Mouse (Mus musculus) gonadal fat pad, adult 2 months (tissue): ENCODE results near the gene Erbb3. TPM values are rescaled to one million over a fixed set of nuclear protein-coding genes. Genes with fewer than 3 reads are reported as not detected.
A peak's percentile ranks its signal among the peaks of the same experiment; 100 is the strongest.

Experiments used
- DNase-seq: peaks from one replicate; pipeline ENCODE4 v3.0.0-alpha.2; 2012; ENCODE audit warnings: low read depth
- polyA plus RNA-seq: library from polyadenylated mRNA; depleted of rRNA; stranded (reverse); fragments of >200 nt; gene quantifications from 2 replicates; pipeline ENCODE4 v1.2.3, GENCODE M21; 2012

Erbb3 gene
- polyA plus RNA-seq, 1 experiment = 30.3 TPM

DNA sequence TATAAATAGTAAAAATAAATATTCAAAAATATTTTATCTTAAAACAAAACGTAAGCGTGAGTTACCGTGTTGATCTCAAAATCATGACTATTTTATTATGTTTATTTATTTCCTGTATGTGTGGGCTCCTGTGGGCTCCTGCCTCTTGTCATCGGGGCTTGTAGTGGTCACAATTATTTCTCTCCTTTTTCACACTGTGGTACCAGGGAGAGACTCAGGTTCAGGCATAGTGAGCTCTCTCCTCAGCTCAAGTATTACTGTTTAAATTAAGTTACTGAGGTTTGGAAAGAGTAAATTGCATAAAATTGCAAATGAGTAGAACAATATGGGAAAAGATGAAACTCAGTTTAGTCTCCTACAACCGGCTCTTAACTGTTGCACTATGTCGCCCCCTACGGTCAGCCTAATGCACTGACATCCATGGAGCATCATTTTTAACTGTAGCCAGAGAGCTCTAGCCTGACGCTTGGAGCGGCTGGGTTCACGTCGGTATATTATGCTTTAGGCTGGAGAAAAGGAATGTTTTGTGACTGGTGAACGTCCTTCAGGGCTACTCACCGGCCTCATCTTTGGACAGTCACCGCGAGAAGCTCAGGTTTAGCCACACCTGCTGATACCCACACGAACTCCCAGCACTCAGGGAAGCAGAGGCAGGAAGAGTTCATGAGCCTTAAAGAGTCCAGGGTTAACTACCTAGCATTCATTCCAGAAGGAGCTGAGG, 23.1 kb upstream of the Erbb3 start:
- no peak for DNase-seq

GRCm38 (mm10) chr10:128606483-128606882, 17.0 kb upstream of the Erbb3 start:
- DNase-seq = no peak

- DNase-seq = no peak
Observed at GRCm38 (mm10) chr10:128602470-128603128, 13.1 kb upstream of the Erbb3 start.

DNA sequence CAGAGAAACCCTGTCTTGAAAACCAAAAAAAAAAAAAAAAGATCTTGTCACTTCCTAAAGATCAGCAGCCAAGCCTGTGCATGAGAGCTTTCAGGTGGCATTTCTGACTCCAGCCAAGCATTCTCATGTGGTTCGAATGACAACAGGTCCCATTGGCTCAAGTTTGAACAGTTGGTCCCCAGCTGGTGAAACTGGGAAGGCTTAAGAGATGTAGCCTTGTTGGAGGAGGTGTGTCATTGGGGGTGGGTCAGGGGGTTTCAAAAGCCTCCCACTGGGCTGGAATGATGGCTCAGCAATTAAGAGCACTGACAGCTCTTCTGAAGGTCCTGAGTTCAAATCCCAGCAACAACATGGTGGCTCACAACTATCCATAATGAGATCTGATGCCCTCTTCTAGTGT, 12.0 kb upstream of the Erbb3 start:
- no peak for DNase-seq

DNA sequence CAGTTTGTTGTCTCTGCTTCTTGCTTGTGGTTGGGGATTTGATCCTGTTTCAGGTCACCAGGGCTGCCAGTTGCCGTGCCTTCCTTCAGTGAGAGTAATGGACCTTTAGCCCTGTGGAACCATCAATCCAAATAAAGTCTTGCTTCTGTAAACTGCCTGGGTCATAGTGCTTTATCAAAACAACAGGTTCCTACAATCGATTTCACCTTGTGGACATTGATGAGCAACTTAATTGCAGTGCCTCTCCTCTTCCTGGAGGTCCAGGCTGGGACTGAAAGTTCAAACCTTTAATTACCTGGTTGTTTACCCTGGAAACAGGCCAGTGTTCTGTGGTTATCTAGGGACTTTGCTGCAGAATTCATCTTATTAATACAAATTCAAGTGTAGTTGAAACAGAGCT, 9.0 kb upstream of the Erbb3 start:
- no peak for DNase-seq

DNA sequence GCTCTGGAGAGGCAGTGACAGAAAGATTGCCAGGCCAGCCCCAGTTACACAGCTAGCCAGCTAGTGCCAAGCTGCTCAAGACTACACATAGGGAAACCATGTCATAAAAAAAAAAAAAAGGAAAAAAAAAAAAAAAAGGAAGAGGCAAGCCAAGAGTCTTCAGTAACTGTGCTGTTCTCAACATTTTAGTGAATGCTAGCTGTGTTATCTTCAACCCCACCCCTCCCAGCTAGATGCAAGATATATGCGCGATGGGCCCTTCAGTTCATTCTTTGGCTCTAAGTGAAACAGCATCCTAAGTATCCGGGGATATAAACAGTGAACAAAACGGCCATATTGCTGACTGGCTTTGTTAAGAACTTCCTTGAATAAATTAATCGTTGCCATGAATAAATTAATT, 3.3 kb upstream of the Erbb3 start:
- DNase-seq = no peak

- no peak for DNase-seq
Observed at GRCm38 (mm10) chr10:128591436-128591835, 2.0 kb upstream of the Erbb3 start.

DNA sequence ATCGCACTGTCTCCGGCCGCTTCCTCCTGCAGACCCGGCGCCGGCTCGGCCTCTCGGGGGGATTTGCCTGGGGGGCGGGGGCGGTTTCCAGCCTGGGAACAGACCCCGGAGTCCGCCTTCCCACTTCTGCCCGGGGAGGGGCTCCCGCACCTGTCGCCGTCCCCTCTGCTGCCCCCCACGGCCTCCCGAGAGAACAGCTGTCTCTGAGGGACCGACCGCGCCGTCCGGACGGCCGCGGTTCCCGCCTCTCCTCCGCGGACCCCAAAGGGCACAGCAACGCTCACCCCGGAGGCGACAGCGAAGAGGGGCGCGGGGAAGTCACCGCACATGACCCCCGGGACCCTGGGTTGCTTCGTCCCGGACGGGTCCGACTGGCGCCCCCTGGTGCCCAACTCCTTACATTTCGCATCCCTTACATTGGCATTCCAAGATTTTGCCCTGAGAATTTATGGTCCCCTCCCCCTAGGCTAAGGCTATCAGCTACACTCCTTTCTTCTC, 790 bp upstream of the Erbb3 start:
- DNase-seq = no peak

DNA sequence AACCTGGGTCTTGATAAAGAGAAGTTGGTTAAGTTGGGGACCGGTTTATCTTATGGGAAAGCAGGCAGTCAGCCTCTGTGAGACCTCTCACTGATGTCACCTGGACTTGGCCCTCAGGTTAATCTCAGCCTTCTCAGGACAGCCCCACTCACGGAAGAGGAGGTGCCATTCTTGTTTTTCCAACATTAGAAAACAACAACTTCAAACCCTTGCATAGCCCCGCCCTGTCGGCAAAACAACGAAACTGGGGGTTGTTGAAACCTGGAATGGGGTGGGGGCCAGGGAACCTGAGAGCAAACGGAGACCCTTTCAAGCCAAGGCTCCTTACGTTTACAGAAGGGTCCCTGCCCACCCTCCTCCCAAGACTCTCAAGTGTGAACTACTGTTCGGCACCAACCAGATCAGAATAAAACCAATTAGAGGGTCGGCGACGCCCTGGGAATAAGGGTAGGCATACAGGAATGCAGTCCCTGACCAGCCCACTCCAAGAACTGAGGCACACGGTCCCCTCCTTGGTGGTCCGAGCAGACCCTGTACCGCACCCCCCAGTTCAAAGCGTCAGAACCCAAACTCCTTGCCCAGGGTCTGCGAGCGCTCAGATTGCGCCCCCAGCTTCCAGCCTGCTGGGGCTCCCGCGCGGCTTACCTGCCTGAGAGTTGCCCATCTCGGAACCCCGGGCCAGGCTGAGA, 533 bp downstream of the Erbb3 start:
- no peak for DNase-seq

GRCm38 (mm10) chr10:128588136-128588535, 1.3 kb downstream of the Erbb3 start:
- no peak for DNase-seq

GRCm38 (mm10) chr10:128587697-128588096, 1.8 kb downstream of the Erbb3 start:
- DNase-seq = no peak

DNA sequence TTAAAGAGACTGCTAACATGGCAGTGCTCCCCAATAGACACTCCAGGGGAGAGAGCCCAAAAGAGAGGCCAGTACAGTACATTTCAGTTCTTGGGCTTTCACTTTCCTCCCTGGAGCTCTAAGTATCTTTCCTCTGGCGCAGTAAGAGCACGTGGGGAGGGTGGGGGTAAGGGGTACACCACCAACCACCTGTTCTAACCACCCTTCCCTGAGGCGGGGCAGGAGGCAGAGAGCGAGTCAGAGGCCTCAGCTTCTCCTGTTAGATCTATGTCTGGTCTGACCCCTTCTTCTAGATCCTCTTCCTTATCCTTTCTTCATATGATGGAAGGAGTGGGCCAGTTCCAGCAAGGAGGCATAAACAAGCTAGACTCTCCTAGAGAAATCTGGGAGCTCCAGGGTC, 2.3 kb downstream of the Erbb3 start:
- no peak for DNase-seq

GRCm38 (mm10) chr10:128586546-128586945, 2.9 kb downstream of the Erbb3 start:
- no peak for DNase-seq

GRCm38 (mm10) chr10:128584386-128584785, 5.1 kb downstream of the Erbb3 start:
- peak; percentile 95 for DNase-seq

GRCm38 (mm10) chr10:128583644-128584043, 5.8 kb downstream of the Erbb3 start:
- DNase-seq = no peak

DNA sequence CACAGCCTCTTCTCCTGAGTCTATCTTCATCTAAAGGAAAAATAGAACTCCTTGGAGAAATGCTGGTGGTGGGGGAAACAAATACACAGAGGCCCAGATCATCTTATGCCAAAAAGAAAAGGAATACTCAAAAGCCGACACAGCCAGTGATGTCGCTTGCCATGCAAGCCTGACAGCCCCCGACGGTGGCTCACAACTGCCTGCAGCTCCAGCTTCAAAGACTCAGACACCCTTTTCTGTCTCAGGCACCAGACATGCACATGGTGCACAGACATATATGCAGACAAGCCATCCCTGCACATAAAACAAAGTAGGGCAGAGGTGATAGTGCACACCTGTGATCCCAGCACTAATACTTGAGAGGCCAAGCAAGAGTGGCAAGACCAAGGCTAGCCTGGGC, 9.7 kb downstream of the Erbb3 start:
- no peak for DNase-seq

DNA sequence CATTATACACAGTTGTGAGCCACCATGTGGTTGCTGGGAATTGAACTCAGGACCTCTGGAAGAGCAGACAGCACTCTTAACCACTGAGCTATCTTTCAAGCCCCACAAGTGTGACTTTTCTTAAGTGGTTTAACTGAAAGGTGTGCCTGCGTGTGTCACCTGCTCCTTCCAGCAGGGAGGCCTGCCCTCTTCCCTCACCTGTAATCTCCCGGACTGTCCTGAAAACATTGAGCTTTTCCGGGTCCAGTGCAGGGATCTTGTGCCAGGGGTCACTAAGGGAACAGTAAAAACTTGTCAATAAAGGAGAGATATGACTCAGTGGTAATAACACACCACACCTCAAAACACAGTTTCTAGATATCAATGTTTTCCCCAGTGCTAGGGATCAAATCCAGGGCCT, 10.2 kb downstream of the Erbb3 start:
- no peak for DNase-seq

DNA sequence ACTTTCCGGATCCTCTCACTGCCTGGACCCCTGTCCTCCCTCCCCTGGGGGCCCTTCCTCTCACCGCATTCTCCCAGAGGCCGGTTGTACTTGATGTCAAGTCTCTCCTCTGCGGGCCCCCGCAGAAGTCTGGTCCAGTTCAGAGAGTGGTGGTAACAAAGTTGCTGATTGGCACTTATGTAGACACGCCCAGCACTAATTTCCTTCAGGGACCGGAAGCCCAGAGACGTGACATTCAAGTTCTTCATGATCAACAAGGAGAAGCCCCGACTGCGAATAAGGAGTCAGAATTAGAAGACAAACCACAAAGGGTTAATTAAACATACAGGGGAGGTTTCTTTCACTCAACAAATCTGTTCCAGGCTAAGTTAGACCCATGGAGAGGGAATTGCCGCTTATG, 11.1 kb downstream of the Erbb3 start:
- no peak for DNase-seq

DNA sequence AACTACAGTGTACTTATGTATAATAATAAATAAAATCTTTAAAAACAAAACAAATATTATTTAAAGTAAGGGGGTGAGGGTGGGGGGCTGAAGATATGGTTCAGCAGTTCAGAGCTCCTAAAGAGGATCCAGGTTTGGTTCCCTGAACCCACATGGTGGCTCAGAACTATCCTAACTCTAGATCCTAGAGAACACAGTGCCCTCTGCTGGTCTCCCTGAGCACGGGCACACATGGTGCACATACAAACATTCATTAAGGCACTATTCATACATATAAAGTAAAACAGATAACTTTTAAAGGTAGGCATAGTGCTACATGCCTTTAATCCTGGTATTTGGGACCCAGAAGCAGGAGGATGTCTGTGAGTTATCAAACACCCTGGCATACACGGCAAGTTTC, 14.4 kb downstream of the Erbb3 start:
- no peak for DNase-seq

DNA sequence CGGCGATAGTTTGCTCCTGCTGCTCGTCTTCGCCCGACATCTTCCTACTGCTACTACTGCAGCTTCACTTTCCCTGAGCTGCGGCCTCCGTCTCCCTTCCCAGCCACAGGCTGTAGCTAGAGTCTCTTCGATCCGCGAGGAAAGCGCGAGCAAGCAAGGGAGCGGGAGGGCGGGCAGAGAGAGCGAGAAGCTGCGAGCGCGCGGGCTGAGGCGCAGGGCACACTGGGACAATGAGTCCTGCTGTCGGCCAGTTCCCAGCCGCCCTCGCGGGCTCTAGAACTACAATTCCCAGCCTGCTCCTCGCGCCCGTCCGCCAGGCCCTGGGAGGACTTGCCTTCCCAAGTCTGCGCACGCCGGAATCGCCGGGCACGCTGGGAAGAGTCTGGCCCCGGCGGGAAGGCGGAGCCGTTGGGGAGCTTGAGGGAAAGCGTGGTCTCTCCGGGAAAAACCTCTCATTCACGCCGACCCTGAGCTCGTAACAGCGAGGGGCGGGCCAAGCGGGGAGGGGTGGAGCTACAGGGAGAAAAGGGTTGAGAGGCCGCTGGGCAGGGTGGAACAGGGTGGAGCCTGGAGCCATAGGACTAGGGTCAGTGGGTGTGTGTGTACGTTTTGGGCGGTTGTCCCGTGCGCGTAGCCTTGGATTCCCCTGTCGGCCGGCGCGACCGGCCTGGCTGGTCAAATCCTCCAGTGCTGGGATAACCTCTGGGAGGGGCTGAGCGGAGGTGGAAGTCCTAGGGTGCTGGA, 23.5 kb downstream of the Erbb3 start, which contains the start of gene Pa2g4:
Gene Pa2g4, minus strand, starts transcription at position 200 of the 744 bp plus-strand sequence.
- peak; percentile 97 for DNase-seq

DNA sequence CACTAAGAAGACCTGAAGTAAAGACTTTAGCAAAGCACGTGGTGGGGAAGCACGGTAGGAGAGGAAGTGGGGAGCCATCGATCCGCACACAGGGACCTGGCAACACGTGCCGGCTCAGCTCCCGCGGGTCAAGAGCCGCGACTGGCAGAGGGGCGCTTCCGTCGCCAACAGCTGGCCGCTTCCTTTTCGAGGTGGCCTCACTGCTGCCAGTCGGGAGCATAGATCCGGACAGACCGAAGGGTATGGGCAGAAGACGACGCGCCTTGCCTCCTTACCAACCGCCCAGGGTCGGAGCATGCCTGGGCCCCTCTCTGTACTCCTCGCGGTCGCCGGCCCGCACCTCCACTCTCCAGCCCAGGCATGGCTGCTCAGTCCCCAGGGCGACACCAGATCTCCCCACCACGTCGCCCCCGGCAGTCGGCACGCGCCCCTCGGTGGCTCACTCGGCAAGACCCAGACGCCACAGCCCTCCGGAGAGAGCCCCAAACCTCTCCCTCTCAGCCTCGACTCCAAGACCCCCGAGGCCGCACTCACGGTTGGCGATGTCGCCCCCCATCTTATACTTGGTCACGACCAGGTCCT, 24.2 kb downstream of the Erbb3 start:
- DNase-seq = no peak

GRCm38 (mm10) chr10:128563544-128563943, 25.9 kb downstream of the Erbb3 start:
- no peak for DNase-seq
